Mouse (Mus musculus) hindbrain, embryonic 11.5 days (tissue): ENCODE measurements around the gene Ropn1l. TPM values are rescaled to one million over a fixed set of nuclear protein-coding genes. Genes with fewer than 3 reads are reported as not detected.

ENCODE experiments used
- ATAC-seq: fragments of 200-750 bp; cut with Nextera tagmentation; 2 replicates; pipeline ENCODE4 v1.8.0; 2017; ENCODE audit warnings: mild to moderate bottlenecking, moderate TSS enrichment, moderate library complexity; ENCODE audit not compliant: low FRiP score
- DNase-seq: peaks from one replicate; pipeline ENCODE4 v3.0.0-alpha.2; 2015; ENCODE audit warnings: low spot score
- H3K27ac ChIP-seq: fragments of 300-500 bp; sonication (generic); 2 replicates; pipeline ENCODE4 v1.5.1; 2014; ENCODE audit warnings: mild to moderate bottlenecking, low read depth, low read length
- H3K27me3 ChIP-seq: fragments of 300-500 bp; sonication (generic); 2 replicates; pipeline ENCODE4 v1.6.1; 2014; ENCODE audit warnings: mild to moderate bottlenecking, low read length, moderate library complexity, mixed read lengths; ENCODE audit not compliant: control insufficient read depth, insufficient read depth
- H3K36me3 ChIP-seq: fragments of 300-500 bp; sonication (generic); 2 replicates; pipeline ENCODE4 v1.6.1; 2014; ENCODE audit warnings: mild to moderate bottlenecking, low read length, moderate library complexity, mixed read lengths; ENCODE audit not compliant: control insufficient read depth, insufficient read depth
- H3K4me1 ChIP-seq: fragments of 300-500 bp; sonication (generic); replicated peaks from 2 replicates; pipeline ENCODE4 v1.6.1; 2014; ENCODE audit warnings: low read length, mixed read lengths; ENCODE audit not compliant: control insufficient read depth, insufficient read depth
- H3K4me2 ChIP-seq: fragments of 300-500 bp; sonication (generic); replicated peaks from 2 replicates; pipeline ENCODE4 v1.6.1; 2014; ENCODE audit warnings: mild to moderate bottlenecking, low read depth, low read length
- H3K4me3 ChIP-seq: fragments of 300-500 bp; sonication (generic); 2 replicates; pipeline ENCODE4 v1.5.1; 2014; ENCODE audit warnings: low read depth, low read length
- H3K9ac ChIP-seq: fragments of 300-500 bp; sonication (generic); 2 replicates; pipeline ENCODE4 v1.6.1; 2014; ENCODE audit warnings: low read depth, low read length
- H3K9me3 ChIP-seq: fragments of 300-500 bp; sonication (generic); 2 replicates; pipeline ENCODE4 v1.6.1; 2016; ENCODE audit warnings: low read length; ENCODE audit not compliant: control insufficient read depth
- WGBS: fragments of 180-500 bp; shearing (Covaris S2); extraction: QIAGEN DNeasy Blood & Tissue Kit; methylation state at CpG from one replicate; pipeline ENCODE4 v1.1.7; 2014; 5-methylcytosine and 5-hydroxymethylcytosine counted together
- polyA plus RNA-seq: library from polyadenylated mRNA; unstranded; fragments of >200 nt; fragmentation: Nextera tagmentation; extraction: Ambion mirVana; gene quantifications from 2 replicates; pipeline ENCODE4 v1.2.1, GENCODE M21; 2014

Gene Ropn1l
- polyA plus RNA-seq, 1 experiment from 2014 or later, result 2.7 TPM

DNA sequence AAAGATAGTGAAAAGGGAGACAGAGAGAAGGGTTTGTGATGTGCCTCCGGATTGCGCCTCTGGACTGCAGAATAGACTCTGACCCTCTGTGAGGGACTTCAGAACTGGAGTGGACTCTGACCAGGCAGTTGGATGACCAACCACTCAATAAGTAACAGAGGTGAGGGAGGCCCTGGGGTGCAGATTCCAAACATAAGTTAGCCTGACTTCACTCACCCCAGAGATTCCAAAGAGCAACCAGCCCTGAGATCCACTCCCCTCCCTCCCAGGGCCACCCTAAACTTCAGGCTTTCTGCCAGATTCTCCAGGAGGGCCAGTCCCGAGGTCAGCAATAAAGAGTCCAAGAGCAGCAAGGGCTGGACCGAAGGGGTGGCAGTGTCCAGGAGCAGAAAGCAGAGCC lies 46.0 kb downstream of the Ropn1l start:
- DNase-seq (no peak), ATAC-seq (no peak)
- 90% methylated on average over 4 of the region's 4 CpGs for WGBS
- no peaks in the 10 kb centered on the region for H3K27me3 ChIP-seq
- no peaks in the 10 kb centered on the region for H3K4me1 ChIP-seq
- no peak overlapping the region for H3K4me3 ChIP-seq
- H3K9ac ChIP-seq, result no peak overlapping the region
- H3K36me3 ChIP-seq, result no peaks in the 10 kb centered on the region
- no peak overlapping the region for H3K27ac ChIP-seq
- no peaks in the 10 kb centered on the region for H3K9me3 ChIP-seq
- H3K4me2 ChIP-seq, result no peak overlapping the region

GRCm38 (mm10) chr15:31406881-31407280 lies 46.7 kb downstream of the Ropn1l start:
- H3K36me3 ChIP-seq, result no peaks in the 10 kb centered on the region
- H3K27ac ChIP-seq, result no peak overlapping the region
- no peak overlapping the region for H3K4me3 ChIP-seq
- no peaks in the 10 kb centered on the region for H3K27me3 ChIP-seq
- no peak for ATAC-seq
- no peak for DNase-seq
- H3K4me2 ChIP-seq, result no peak overlapping the region
- 82% methylated on average over 5 of the region's 5 CpGs for WGBS
- H3K9ac ChIP-seq, result no peak overlapping the region
- H3K9me3 ChIP-seq, result no peaks in the 10 kb centered on the region
- no peaks in the 10 kb centered on the region for H3K4me1 ChIP-seq

DNA sequence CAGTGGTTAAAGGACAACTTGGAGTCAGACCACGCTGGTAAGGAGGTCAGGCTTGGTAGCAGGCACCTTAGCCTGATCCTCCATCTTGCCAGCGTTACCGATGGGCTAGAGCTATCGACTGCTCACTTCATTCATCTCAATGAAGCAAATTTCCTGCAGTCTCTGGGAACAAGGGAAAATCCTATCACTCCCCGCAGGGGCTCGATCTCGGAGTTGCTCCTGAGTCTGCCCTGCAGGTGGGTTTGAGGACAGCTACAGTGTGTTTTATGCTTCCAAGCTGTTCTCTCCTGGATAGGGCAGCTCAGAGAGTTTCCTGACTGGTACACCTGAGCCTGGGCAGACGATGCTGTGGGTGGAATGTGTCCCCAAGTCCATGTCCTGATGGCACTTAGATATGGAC lies 49.2 kb downstream of the Ropn1l start:
- Histone ChIP-seq H3K9me3 (no peaks in the 10 kb centered on the region), H3K9ac (no peak overlapping the region), H3K36me3 (no peaks in the 10 kb centered on the region), H3K27me3 (no peaks in the 10 kb centered on the region), H3K4me3 (no peak overlapping the region), H3K27ac (no peak overlapping the region), H3K4me1 (no peaks in the 10 kb centered on the region), H3K4me2 (no peak overlapping the region)
- DNase-seq (no peak), ATAC-seq (no peak)
- 83% methylated on average over 8 of the region's 8 CpGs for WGBS

DNA sequence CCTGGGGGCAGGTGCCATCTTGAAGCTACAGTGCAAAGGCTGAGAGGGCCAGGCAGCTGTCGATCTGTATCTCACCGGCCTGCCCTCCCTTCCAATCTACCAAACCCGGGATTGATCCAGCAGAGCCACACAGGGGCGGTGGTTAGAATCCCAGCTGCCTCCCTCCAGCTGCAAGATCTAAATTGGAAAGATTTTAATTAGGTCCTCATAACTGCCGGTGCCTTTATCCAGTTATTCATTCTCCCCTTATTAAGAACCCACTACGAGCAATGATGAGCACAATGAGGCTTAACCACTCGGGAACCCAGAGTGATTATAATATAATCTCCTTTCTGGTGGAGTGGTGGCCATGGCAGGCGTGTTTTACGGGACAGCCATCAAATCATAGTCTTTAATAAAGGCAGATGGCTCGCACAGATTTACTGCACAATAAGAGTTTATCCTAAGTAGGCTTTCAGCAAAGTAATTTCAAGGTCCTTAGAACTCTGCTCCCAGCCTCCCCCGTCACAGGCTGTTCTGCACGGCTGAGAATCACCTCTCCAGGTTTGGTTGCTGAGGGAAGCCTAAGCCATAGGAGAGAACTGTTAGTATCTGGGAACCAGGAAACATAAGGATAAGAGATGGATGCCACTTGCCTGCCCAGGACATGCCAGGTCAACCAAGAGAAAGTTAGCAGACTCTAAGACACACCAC lies 51.2 kb downstream of the Ropn1l start:
- H3K27ac ChIP-seq, result no peak overlapping the region
- H3K4me1 ChIP-seq, result no peaks in the 10 kb centered on the region
- ATAC-seq (peak; percentile 35; the same call in 1 of the 2 replicates), DNase-seq (no peak)
- H3K4me2 ChIP-seq, result no peak overlapping the region
- no peaks in the 10 kb centered on the region for H3K27me3 ChIP-seq
- no peaks in the 10 kb centered on the region for H3K9me3 ChIP-seq
- WGBS, result 68% methylated on average over 12 of the region's 12 CpGs
- no peaks in the 10 kb centered on the region for H3K36me3 ChIP-seq
- no peak overlapping the region for H3K4me3 ChIP-seq
- H3K9ac ChIP-seq, result no peak overlapping the region

DNA sequence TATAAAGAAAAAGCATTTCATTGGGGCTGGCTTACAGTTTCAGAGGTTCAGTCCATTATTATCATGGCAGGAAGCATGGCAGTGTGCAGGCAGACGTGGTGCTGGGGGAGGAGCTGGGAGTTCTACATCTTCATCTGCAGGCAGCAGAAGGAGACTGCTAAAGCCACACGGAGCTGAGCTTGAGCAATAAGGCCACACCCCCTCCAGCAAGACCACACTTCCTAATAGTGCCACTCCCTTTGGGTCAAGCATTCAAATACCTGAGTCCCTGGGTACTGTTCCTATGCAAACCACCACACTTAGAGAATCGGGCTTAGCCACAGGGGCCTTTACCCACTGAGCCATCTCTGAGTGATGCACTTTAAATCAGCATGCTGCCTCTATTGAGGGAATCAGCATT lies 52.6 kb downstream of the Ropn1l start:
- H3K27me3 ChIP-seq, result no peaks in the 10 kb centered on the region

GRCm38 (mm10) chr15:31398769-31399168 lies 54.8 kb downstream of the Ropn1l start:
- Histone ChIP-seq H3K9ac (no peak overlapping the region), H3K27me3 (no peaks in the 10 kb centered on the region), H3K9me3 (no peaks in the 10 kb centered on the region), H3K4me2 (no peak overlapping the region), H3K4me1 (no peaks in the 10 kb centered on the region), H3K27ac (no peak overlapping the region), H3K4me3 (no peak overlapping the region), H3K36me3 (no peaks in the 10 kb centered on the region)
- ATAC-seq (no peak), DNase-seq (no peak)
- 93% methylated on average over 13 of the region's 13 CpGs for WGBS

More for the DNA sequence above, 52.6 kb downstream of the Ropn1l start:
- no peaks in the 10 kb centered on the region for H3K4me1 ChIP-seq
- no peaks in the 10 kb centered on the region for H3K9me3 ChIP-seq
- H3K4me2 ChIP-seq, result no peak overlapping the region
- WGBS, result 41% methylated on average over 3 of the region's 3 CpGs
- H3K27ac ChIP-seq, result no peak overlapping the region
- no peaks in the 10 kb centered on the region for H3K36me3 ChIP-seq
- H3K4me3 ChIP-seq, result no peak overlapping the region
- DNase-seq (no peak), ATAC-seq (no peak)
- H3K9ac ChIP-seq, result no peak overlapping the region

GRCm38 (mm10) chr15:31397379-31397778 lies 56.2 kb downstream of the Ropn1l start:
- no peak for ATAC-seq
- Histone ChIP-seq H3K27ac (no peak overlapping the region), H3K9ac (no peak overlapping the region), H3K9me3 (no peaks in the 10 kb centered on the region), H3K27me3 (no peaks in the 10 kb centered on the region), H3K4me1 (no peaks in the 10 kb centered on the region), H3K4me2 (no peak overlapping the region), H3K4me3 (no peak overlapping the region), H3K36me3 (no peaks in the 10 kb centered on the region)
- no peak for DNase-seq
- WGBS, result 82% methylated on average over 3 of the region's 3 CpGs

GRCm38 (mm10) chr15:31396755-31397154 lies 56.8 kb downstream of the Ropn1l start:
- no peak overlapping the region for H3K4me3 ChIP-seq
- no peak overlapping the region for H3K9ac ChIP-seq
- H3K4me2 ChIP-seq, result no peak overlapping the region
- no peaks in the 10 kb centered on the region for H3K36me3 ChIP-seq
- no peak for DNase-seq
- no peaks in the 10 kb centered on the region for H3K9me3 ChIP-seq
- ATAC-seq, result no peak
- no peak overlapping the region for H3K27ac ChIP-seq
- 74% methylated on average over 5 of the region's 5 CpGs for WGBS
- H3K27me3 ChIP-seq, result no peaks in the 10 kb centered on the region
- no peaks in the 10 kb centered on the region for H3K4me1 ChIP-seq

DNA sequence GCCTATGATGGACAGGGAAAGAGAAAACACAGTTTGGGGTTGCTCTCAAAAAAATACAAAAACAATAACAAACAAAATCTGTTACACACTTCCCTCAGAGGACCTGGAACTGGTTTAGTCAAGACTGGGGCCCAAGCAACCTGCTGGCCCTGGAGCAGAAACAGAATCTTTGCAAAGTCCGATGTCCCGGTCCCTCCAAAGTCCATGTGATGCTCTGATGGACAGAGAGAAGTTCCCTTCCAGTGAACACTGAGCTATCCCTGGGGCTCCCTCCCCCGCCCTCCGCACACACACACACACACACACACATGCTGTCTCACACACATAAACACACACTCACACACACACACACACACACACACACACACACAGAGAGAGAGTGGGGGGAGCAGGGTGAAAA lies 57.6 kb downstream of the Ropn1l start:
- H3K9ac ChIP-seq, result no peak overlapping the region
- ATAC-seq, result no peak
- DNase-seq, result no peak
- no peaks in the 10 kb centered on the region for H3K36me3 ChIP-seq
- no peaks in the 10 kb centered on the region for H3K9me3 ChIP-seq
- no peaks in the 10 kb centered on the region for H3K4me1 ChIP-seq
- no peak overlapping the region for H3K4me2 ChIP-seq
- H3K27ac ChIP-seq, result no peak overlapping the region
- no peaks in the 10 kb centered on the region for H3K27me3 ChIP-seq
- WGBS, result 84% methylated on average over 4 of the region's 4 CpGs
- H3K4me3 ChIP-seq, result no peak overlapping the region
